Comparison of ENCODE assay signal across 10 mouse cellular contexts in genomic region chr13:114856269-114856627, GRCm38 (mm10). TPM values are rescaled to one million over a fixed set of nuclear protein-coding genes. Genes with fewer than 3 reads are reported as not detected.
DNase-seq lines count a peak whose midpoint lies in the region; ATAC-seq and TF ChIP-seq lines count a peak whose summit lies in the region.
"Had no signal": no experiment of that assay in that cellular context is flagged by ENCODE, and none has a peak within 500 bp of the region (broad histone marks: within the 10 kb centered on the region; RNA-seq: fewer than 3 reads in every experiment).

No protein-coding gene starts in this region.

- H3K4me3 ChIP-seq in heart, embryonic 15.5 days = no peak overlapping the region
- no peak overlapping the region for H3K4me3 ChIP-seq in heart, embryonic 10.5 days
- no peak overlapping the region for H3K4me3 ChIP-seq in stomach, embryonic 16.5 days (replicated peaks; ENCODE audit: low read length)
- H3K4me3 ChIP-seq in stomach, postnatal 0 days (ENCODE audit: low read depth, low read length) = no peak overlapping the region
- no peak overlapping the region for H3K4me3 ChIP-seq in hindbrain, embryonic 15.5 days

- TF ChIP-seq EP300 in stomach, postnatal 0 days (optimal IDR thresholded peaks at IDR 0.05) = no peak

- 50% methylated on average over 7 of the region's 7 CpGs for WGBS in heart, embryonic 15.5 days
- WGBS in heart, embryonic 10.5 days = 39% methylated on average over 7 of the region's 7 CpGs
- 27% methylated on average over 7 of the region's 7 CpGs for WGBS in stomach, embryonic 16.5 days
- 28% methylated on average over 7 of the region's 7 CpGs for WGBS in stomach, postnatal 0 days
- 29% methylated on average over 7 of the region's 7 CpGs for WGBS in hindbrain, embryonic 15.5 days

- 0 out of 2 replicates have a peak, but pooled peaks cover 2% of the 10 kb centered on the region for H3K4me1 ChIP-seq in heart, embryonic 15.5 days (replicated peaks)
- peaks cover 5% of the 10 kb centered on the region; the same call in 1 of the 2 replicates for H3K4me1 ChIP-seq in heart, embryonic 10.5 days
- peaks cover 9% of the 10 kb centered on the region; the same call in 1 of the 2 replicates for H3K4me1 ChIP-seq in stomach, embryonic 16.5 days (ENCODE audit: control insufficient read depth, insufficient read depth, low read length)
- no peaks in the 10 kb centered on the region for H3K4me1 ChIP-seq in stomach, postnatal 0 days (replicated peaks; ENCODE audit: control insufficient read depth, insufficient read depth)
- peaks cover 6% of the 10 kb centered on the region; the same call in 1 of the 2 replicates for H3K4me1 ChIP-seq in hindbrain, embryonic 15.5 days (replicated peaks)

- TF ChIP-seq CTCF in stomach, postnatal 0 days (IDR thresholded peaks at IDR 0.05; ENCODE audit: low read depth) = no peak

- no peak for DNase-seq in heart, embryonic 10.5 days (ENCODE audit: low spot score)
- no peak for DNase-seq in stomach, postnatal 0 days (ENCODE audit: low spot score)
- no peak for DNase-seq in thymus, postnatal 10 days (ENCODE audit: low spot score in 2 of 2)
- no peak for DNase-seq in natural killer cell, adult 2 months (ENCODE audit: low spot score in 2 of 2)
- no peak for DNase-seq in kidney, postnatal 4 days
- DNase-seq: liver; right cerebral cortex, postnatal 25 days had no signal

- no peaks in the 10 kb centered on the region for H3K36me3 ChIP-seq in heart, embryonic 15.5 days
- H3K36me3 ChIP-seq in heart, embryonic 10.5 days = no peaks in the 10 kb centered on the region
- no peaks in the 10 kb centered on the region for H3K36me3 ChIP-seq in stomach, embryonic 16.5 days (ENCODE audit: control insufficient read depth, insufficient read depth, low read length)
- no peaks in the 10 kb centered on the region for H3K36me3 ChIP-seq in stomach, postnatal 0 days (ENCODE audit: control insufficient read depth, insufficient read depth, low read length)
- H3K36me3 ChIP-seq in hindbrain, embryonic 15.5 days = no peaks in the 10 kb centered on the region

- no peak for ATAC-seq in heart, embryonic 15.5 days (replicated peaks; ENCODE audit: insufficient number of reproducible peaks, insufficient read depth, low FRiP score, low read depth)
- no peak for ATAC-seq in stomach, embryonic 16.5 days (ENCODE audit: insufficient read depth, low FRiP score)
- no peak for ATAC-seq in stomach, postnatal 0 days (ENCODE audit: low FRiP score, low TSS enrichment)
- ATAC-seq in hindbrain, embryonic 15.5 days (ENCODE audit: low FRiP score, low read depth) = no peak

- no peaks in the 10 kb centered on the region for H3K9me3 ChIP-seq in heart, embryonic 15.5 days (replicated peaks)
- H3K9me3 ChIP-seq in heart, embryonic 10.5 days = no peaks in the 10 kb centered on the region
- H3K9me3 ChIP-seq in stomach, embryonic 16.5 days (replicated peaks; ENCODE audit: control insufficient read depth, low read length) = no peaks in the 10 kb centered on the region
- H3K9me3 ChIP-seq in stomach, postnatal 0 days (ENCODE audit: control insufficient read depth, low read length) = no peaks in the 10 kb centered on the region
- no peaks in the 10 kb centered on the region for H3K9me3 ChIP-seq in hindbrain, embryonic 15.5 days

- H3K27ac ChIP-seq in heart, embryonic 15.5 days = no peak overlapping the region
- no peak overlapping the region for H3K27ac ChIP-seq in heart, embryonic 10.5 days
- no peak overlapping the region for H3K27ac ChIP-seq in stomach, embryonic 16.5 days (ENCODE audit: low read length)
- no peak overlapping the region for H3K27ac ChIP-seq in stomach, postnatal 0 days (replicated peaks)
- H3K27ac ChIP-seq in hindbrain, embryonic 15.5 days (replicated peaks) = no peak overlapping the region

- no peak overlapping the region for H3K9ac ChIP-seq in heart, embryonic 15.5 days
- no peak overlapping the region for H3K9ac ChIP-seq in stomach, embryonic 16.5 days (ENCODE audit: low read length)
- H3K9ac ChIP-seq in stomach, postnatal 0 days (ENCODE audit: low read length) = no peak overlapping the region
- no peak overlapping the region for H3K9ac ChIP-seq in hindbrain, embryonic 15.5 days

- H3K27me3 ChIP-seq in heart, embryonic 15.5 days = no peaks in the 10 kb centered on the region
- H3K27me3 ChIP-seq in heart, embryonic 10.5 days (ENCODE audit: insufficient read depth, poor library complexity, severe bottlenecking) = no peaks in the 10 kb centered on the region
- H3K27me3 ChIP-seq in stomach, embryonic 16.5 days (ENCODE audit: control insufficient read depth, insufficient read depth, low read length) = no peaks in the 10 kb centered on the region
- no peaks in the 10 kb centered on the region for H3K27me3 ChIP-seq in stomach, postnatal 0 days (ENCODE audit: control insufficient read depth, insufficient read depth, low read length)
- H3K27me3 ChIP-seq in hindbrain, embryonic 15.5 days = no peaks in the 10 kb centered on the region

- peak overlapping the region; percentile 49 for H3K4me2 ChIP-seq in heart, embryonic 15.5 days
- H3K4me2 ChIP-seq in stomach, embryonic 16.5 days (ENCODE audit: low read depth, low read length) = peak overlapping the region; percentile 15; the same call in 1 of the 2 replicates
- H3K4me2 ChIP-seq in stomach, postnatal 0 days (replicated peaks; ENCODE audit: low read depth) = no peak overlapping the region
- H3K4me2 ChIP-seq in hindbrain, embryonic 15.5 days = peak overlapping the region; percentile 44

RNA-seq across cellular contexts. Expression of gene Mocs2, which starts 38.2 kb away (rescaled TPM):
- 62.5 and 62.7 TPM in 2 replicates for polyA plus RNA-seq in heart, embryonic 15.5 days (2015; fragmentation: Nextera tagmentation; extraction: Ambion mirVana)
- 50.0 and 57.1 TPM in 2 replicates for polyA plus RNA-seq in heart, embryonic 10.5 days (2016; fragmentation: Nextera tagmentation; extraction: Ambion mirVana)
- 98.5 and 103 TPM in 2 replicates for polyA plus RNA-seq in stomach, embryonic 16.5 days (2015; fragmentation: Nextera tagmentation; extraction: Ambion mirVana)
- polyA plus RNA-seq in stomach, postnatal 0 days (2015; fragmentation: Nextera tagmentation; extraction: Ambion mirVana) = 105 and 109 TPM in 2 replicates
- polyA plus RNA-seq in hindbrain, embryonic 15.5 days (2015; fragmentation: Nextera tagmentation; extraction: Ambion mirVana) = 125 and 126 TPM in 2 replicates
